Mouse (Mus musculus) heart, adult 2 months (tissue): ENCODE measurements around the gene Mon1a.

Experiments used
- CTCF ChIP-seq: fragments of 200-600 bp; IDR thresholded peaks from 2 replicates; pipeline ENCODE4 v1.8.1; 2022; ENCODE audit warnings: antibody characterized with exemption, mild to moderate bottlenecking, moderate library complexity
- EP300 ChIP-seq: fragments of 200-500 bp; IDR thresholded peaks from 2 replicates; pipeline ENCODE4 v1.6.1; 2011; ENCODE audit warnings: low read depth, low read length, control low read depth; ENCODE audit not compliant: insufficient read depth

DNA sequence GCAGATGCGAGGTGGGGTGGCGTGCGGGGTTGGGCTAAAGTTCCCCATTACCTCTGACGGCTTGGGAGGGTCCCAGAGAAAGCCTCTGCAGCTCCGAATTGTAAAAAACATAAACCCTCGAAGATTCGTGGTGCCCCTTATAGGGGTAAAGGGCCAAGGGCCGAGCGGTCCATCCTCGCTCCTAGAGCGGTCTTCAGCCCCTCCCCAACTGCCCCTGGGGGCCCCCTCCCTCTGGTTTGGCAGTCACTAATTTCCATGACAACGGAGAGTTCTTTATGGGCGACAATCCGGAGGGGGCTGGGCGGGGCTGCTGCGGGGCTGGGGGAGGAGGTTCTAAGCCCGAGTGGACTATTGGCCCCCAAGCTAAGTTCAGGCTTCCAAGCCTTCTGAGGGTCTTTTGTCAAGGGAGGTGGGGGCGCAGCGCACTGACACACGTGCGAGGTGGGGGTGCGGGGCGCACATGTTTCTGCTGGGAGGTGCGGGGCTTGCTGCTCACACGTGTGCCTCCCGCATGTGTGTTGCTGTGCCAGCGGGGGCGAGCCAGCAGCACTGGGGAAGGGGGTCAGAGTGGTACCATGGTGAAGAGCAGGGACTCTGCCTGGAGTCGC is 48.4 kb downstream of the Mon1a start:
- TF ChIP-seq EP300: no peak
- no peak for TF ChIP-seq CTCF
